Mouse (Mus musculus) thymus, adult 2 months (tissue): ENCODE data around the gene 2700081O15Rik.
A peak's percentile ranks its signal among the peaks of the same experiment; 100 is the strongest.

Source experiments
- CTCF ChIP-seq: fragments of 200-500 bp; IDR thresholded peaks from 2 replicates; pipeline ENCODE4 v1.5.1; 2012; ENCODE audit warnings: mild to moderate bottlenecking, control low read depth, low read length, moderate library complexity, borderline replicate concordance; ENCODE audit not compliant: control insufficient read depth, poor library complexity, insufficient read depth; ENCODE audit errors: extremely low read depth
- POLR2A ChIP-seq: fragments of 200-500 bp; IDR thresholded peaks from 2 replicates; pipeline ENCODE4 v1.6.1; 2012; ENCODE audit warnings: mild to moderate bottlenecking, low read length, control low read depth, moderate library complexity; ENCODE audit not compliant: control insufficient read depth, poor library complexity, insufficient read depth; ENCODE audit errors: extremely low read depth

DNA sequence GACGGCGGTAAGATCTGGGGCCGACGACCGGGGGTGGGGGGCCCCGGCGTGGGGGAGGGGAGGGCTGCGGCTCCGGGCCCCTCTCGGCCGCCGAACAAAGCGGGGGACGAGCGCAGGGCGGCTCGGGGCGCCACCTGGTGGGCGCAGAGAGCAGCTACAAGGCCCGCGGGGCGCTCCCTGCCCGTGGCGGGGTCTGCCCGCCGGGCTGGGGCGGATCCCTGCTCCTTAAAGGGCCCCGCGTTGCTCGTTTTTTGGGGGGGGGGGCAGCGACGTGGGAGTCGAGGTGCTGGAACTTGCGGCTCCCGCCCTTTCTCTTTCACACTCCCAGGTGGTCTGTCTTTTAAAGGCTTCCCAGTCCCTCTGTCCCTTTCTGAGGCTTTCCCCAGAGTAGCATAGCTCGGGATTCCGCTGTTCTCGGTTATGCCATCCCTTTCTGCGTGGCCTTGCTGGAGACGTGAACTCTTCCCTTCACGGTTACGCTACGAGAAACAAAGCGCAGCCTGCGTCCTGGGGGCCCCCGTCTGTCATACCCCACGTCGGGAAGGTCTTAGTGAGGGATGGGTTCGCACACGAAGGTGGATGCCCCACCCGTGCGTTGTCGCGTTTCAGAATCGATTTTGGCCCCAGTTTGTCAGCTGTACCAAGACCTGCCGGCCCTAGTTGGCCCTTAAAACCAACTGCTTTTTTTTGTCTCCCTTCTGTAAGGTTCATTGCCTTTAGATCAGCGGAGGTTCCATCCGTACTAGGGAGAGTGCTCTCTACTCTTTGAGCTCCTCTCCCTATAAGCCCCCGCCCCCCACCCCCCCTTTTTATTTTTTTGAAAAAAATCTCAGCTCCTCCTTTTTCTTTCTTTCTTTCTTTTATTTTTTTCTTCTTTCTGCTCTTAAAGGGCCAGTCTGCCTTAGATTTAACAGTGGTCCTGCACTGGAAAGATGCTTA, 755 bp downstream of the 2700081O15Rik start:
- TF ChIP-seq CTCF (peak; percentile 97), POLR2A (no peak)
